Mouse (Mus musculus) frontal cortex, postnatal 36 days (tissue): Measurements from ENCODE around the gene Irf1.

Experiments
- DNase-seq, 2 experiments: peaks; one replicate each; pipeline ENCODE4 v3.0.0; 2022; ENCODE audit warnings: low spot score in 2 of 2

Irf1 gene

GRCm38 (mm10) chr11:53783288-53783687 is 13.5 kb downstream of the Irf1 start:
- DNase-seq = no peak

GRCm38 (mm10) chr11:53785311-53785936 is 15.6 kb downstream of the Irf1 start:
- no peak for DNase-seq

- DNase-seq = no peak
Observed at GRCm38 (mm10) chr11:53786058-53787031, 16.5 kb downstream of the Irf1 start.

GRCm38 (mm10) chr11:53788196-53788595 is 18.4 kb downstream of the Irf1 start:
- DNase-seq = no peak

GRCm38 (mm10) chr11:53789277-53789676 is 19.5 kb downstream of the Irf1 start:
- no peak for DNase-seq

- DNase-seq = peak; percentile 15 to 72
Observed at GRCm38 (mm10) chr11:53792986-53793385, 23.2 kb downstream of the Irf1 start.

DNA sequence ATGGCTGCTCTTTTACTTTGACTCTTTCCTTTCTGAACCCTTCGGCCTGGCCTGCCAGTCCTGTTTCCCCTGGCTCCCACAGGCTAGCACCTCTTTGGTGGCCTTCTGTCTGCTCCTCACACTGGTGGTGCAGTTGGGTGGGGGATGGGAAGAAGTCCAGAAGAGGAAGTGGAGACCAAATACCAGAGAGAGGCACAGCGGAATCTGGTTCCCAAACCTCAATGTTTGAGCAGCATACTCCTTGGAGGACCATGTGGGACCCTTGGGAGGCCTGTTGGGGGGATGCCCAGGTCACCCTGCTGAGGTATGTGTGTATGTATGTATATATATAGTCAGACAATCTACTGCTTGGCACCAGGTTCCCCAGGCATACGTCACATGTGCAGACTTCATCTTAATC is 24.2 kb downstream of the Irf1 start:
- DNase-seq = no peak

- DNase-seq = no peak
Observed at GRCm38 (mm10) chr11:53794671-53795557, 25.1 kb downstream of the Irf1 start.

GRCm38 (mm10) chr11:53795813-53796212 is 26.0 kb downstream of the Irf1 start:
- no peak for DNase-seq

DNA sequence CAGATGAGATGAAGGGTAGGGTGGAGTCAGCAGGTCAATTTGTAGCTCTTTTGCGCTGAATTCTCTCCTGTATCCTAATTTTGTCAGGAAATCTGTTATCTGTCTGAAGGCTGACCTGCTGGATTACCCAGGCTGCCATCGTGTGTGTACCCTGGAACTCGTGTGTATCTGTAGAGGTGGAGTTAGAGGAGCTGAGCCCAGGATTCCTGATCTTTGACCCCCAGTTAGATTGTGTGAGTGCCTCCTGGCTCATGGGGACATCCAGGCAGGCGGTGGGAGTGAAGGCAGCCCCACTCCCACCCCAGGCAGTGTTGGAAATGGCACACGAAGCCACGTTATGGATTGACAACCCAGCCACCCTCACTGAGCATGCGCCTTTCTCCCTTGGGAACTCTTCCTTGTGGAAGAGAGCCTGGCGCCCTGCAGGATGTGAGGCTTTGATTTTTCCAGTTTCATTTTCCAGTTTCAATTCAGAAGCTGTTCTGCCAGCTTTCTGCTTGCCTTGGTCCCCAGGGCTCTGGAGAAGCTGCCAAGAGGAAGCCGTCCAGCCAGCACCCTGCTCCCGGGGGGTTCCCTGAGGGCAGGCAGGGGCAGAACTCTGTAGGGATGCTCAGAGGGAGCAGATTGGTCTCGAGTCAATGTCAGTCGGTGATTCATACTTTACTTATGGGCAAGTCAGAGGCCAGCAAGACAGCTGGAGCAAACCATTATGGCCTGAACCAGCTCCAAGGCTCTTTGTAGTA is 26.8 kb downstream of the Irf1 start:
- no peak for DNase-seq

GRCm38 (mm10) chr11:53797386-53797920 is 27.6 kb downstream of the Irf1 start:
- no peak for DNase-seq

DNA sequence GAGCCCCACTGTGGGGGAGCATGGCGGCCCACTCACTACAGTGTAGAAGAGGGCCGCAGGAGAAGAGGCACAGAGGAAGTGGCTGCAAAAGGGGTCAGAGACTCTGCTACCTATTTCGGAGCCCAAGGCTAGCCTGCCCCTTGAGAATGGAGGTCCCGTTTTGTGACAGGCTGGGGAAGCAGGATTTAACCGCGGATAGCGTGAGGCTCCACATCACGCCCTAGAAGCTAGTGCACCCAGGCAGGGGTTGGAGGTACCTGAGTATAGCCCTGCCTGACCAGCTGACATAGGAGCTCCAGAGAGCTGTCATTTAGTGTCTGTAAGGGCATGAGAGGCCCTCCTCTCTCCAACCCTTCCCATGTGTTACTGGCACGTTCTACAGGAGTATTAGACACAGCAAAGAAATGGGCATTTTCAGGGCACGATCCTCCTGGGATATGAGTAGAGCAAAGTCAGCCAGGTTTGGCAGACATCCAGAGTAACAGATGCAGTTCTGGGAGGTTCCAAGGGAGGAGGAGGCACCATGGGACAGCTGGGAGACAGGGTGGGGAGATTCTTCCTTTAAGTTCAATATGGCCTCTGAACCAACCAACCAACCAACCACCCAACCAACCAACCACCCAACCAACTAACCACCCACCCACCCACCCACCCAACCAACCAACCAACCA is 28.4 kb downstream of the Irf1 start:
- no peak for DNase-seq

DNA sequence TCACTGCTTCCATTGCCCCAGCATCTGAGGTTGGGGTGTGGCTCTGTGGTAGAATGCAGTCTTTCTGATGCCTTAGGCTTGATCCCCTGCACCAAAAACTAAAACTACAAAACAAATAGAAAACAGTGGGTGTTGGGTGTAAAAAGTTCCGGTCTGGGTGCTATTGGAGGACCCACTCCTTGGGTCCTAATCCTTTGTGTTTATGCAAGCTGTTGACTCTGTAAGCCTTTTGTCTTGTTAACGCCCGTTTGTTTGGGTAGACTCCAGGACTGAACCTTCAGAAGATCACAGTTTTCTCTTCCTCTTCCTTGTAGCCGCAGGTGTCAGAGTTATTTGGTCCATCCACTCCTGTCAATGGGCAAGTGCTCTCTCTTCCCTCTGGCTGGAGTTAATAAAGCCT is 30.2 kb downstream of the Irf1 start:
- no peak for DNase-seq

GRCm38 (mm10) chr11:53800975-53801374 is 31.2 kb downstream of the Irf1 start:
- no peak for DNase-seq

- DNase-seq = no peak
Observed at GRCm38 (mm10) chr11:53803093-53803492, 33.3 kb downstream of the Irf1 start.

GRCm38 (mm10) chr11:53803494-53803893 is 33.7 kb downstream of the Irf1 start:
- DNase-seq = no peak

DNA sequence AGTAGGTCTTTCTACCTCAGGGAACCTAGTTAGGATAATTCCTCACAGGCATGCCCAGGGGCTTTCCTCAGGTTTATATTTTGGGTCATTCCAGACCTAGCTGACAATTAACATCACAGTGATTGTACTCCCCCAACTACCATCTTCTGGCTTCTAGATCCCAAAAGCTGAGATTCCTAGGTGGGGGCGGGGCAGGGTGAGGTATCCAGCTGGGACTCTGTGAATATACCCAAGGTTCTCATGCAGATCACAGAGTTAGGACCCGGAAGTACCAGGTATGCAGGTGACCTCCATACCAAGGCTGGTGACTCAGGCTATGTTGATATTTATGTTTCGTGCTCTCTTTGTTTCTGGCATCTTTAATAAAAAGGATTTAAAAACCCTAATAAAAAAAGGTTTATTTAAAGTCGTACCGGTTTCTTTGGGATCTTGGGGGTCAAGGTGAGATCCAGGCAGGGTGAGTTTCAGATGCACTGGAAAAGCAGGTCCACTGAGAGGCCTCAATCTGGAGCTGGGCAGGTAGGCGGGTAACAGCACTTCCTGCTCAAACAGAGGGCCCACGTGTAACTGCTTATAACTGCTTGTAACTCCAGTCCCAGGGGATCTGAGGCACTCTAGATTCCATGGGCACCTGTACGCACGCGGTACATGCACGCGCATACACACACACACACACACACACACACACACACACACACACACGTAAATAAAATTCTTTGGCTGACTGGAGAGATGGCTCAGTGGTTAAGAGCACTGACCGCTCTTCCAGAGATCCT is 34.9 kb downstream of the Irf1 start:
- no peak for DNase-seq

GRCm38 (mm10) chr11:53805786-53806185 is 36.0 kb downstream of the Irf1 start:
- DNase-seq = no peak

DNA sequence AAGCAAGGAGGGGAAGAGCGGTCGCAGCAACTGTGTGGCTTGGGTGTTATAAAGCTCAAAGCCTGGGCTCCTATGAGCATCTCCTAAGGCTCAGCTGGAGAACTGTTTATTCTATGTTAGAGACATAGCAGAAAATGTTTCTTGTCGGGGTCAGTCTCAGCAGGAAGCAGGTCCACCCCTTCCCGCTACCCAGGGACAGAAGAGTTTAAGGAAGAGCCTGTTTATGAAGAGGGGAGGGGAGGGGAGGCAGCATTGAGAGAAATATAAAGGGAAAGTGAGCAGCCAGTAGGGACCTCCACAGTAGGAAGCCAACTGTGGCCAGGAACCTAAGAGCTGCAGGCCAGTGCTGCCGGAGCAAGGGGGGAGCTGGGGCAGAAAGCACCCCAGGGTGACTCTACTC is 39.5 kb downstream of the Irf1 start:
- DNase-seq = no peak

GRCm38 (mm10) chr11:53810156-53810555 is 40.3 kb downstream of the Irf1 start:
- no peak for DNase-seq
